Mouse (Mus musculus) cerebellum, postnatal 10 days (tissue): ENCODE measurements around the gene Prss23.

Experiments
- DNase-seq, 2 experiments: peaks; one replicate each; pipeline ENCODE4 v3.0.0; 2021; ENCODE audit warnings: mixed read lengths in 2 of 2

The Prss23 gene

GRCm38 (mm10) chr7:89499516-89500307 is 27.3 kb downstream of the Prss23 start:
- DNase-seq: peak; percentile 82 to 89

DNA sequence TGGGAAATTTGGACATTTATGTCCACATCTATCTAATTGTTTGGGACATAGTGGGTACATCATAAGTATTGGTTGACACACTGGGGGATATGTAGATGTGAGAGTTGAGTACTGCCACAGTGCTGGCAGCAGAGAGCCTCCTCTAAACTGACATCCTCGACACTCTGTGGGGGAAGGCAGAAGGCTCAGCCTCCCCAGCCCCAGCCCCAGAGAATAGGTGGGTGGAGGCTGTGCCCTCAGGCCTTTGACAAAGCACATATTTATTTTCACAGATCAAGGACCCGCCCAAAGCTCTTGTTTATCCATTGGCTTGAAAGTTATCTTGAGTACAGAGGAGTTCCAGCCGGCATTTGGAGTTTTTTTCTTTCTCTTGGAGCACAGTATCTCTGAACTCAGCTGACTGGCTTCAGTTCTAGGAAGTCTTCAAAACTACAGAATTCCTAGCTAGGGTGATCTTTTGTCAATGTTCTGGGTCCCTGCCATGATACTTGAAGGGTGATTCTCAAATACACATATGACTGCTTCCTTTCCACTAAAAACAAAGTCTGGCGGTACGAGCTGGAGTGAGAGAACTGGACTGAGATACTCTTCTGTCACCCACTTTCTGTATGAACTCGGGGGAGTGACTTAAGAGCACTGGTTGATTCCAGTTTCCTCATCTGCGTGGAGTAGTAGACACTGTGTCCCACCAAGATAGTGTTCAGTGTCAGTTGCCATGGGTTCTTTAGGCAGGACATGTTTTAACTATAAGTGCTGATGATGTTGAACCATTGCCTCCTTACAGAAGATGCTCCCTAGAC is 43.0 kb downstream of the Prss23 start:
- no peak for DNase-seq

GRCm38 (mm10) chr7:89481723-89482122 is 45.3 kb downstream of the Prss23 start:
- DNase-seq: no peak

DNA sequence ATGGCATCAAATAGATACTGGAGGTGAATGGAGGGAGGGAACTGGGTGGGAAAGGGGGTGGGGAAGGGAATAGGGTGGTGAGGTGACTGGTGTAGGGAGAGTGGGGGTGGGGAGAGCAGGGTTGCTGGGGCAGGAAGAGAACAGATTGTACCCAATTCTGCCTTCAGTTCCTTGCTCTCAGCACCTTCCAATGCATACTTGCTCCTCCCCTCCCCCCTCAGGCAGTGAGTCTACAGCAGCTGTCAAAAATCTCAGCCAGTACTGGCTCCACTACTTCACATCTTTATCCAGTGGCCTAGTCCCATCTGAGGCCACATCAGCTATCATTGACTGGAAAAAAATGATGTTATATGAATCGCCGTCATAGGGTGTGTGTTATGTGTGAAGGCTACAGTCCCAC is 48.5 kb downstream of the Prss23 start:
- DNase-seq: peak; percentile 40 to 44

DNA sequence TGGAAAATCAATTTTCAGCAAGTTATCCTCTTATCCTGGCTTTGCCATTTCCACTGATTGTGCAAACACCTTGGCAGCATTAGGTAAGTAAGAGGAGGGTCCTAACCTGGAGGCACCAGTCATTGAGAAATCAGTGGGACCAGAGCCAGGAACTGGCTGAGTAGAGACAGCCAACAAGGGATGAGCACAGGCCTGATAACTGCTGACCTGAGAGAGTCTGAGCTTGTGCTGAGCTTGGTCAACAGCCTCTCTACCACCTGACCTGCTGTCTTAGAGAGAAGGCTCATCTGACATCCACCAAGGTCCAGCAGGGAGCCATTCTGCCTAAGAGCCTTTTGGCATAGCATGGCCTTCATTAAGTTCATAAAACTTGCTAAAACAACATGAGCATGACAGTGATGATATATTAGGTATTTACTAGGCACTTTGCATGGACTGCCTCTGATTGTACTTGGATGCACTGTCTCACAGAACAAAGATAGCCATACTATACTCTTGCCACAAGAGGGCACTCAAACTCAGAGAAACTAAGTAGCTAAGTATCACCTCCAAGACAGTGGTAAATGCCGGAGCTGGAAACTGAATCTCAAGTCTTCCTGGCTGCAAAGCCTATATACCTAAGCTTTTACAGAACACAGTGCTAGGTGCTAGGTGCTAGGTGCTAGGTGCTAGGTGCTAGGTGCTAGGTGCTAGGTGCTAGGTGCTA is 49.5 kb downstream of the Prss23 start:
- peak; percentile 64 to 80 for DNase-seq

DNA sequence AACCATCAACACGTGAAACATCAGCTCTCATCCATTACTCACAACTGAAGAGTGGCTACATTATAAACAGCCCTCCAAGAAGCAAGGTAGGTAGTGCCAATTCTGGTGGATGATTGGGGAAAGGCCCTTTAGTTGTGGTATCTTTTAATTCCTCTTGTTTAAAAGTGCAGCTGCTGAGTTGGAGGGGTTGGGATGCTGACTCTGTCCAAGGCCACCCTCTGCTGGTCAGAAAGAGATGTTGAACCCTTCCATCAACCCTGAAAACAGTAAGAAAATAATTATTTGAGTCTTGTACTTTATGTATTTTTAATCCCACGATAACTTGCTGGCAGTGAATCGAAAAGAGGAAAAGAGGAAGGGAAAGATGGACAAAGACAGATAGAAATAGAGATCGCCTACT is 53.5 kb downstream of the Prss23 start:
- peak; percentile 49 to 61 for DNase-seq

DNA sequence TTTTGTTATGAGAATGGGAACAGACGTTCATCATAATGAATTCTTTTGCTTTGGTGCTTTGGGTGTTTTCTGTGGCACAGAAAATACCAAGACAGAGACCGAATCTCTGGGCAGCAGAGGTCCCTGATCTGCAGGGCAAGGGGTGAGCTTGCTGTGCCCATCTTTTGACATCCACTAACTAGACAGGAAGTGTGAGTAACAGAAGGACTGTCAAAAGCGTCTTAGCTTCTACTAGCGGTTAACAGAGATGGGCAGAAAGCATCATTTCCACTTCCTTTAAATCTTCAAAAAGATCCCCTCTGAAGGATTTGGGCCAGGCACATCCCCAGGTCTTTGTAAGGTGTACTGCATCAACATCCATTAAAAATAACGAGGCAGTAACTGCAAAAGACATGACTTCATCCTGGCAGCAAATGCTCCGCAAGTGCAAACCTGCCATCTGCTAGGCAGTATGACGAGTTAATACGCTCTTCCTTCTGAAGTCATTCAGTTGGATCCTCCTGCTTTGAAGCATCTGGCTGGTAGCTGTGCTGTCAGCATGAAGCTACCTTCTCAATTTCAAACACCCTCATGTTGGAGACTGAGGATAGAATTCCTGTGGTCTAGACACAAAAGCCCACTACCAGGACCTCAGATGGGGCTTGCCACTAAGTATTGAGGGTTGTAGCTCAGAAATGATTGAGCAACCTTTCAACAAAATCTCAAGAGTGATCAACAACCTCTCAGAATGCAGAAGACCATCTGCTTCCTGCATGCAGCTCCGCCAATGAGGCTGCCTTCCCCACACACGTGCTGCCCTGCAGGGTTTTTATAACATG is 63.0 kb downstream of the Prss23 start:
- DNase-seq: peak; percentile 59 to 65

- DNase-seq: no peak
Measured at GRCm38 (mm10) chr7:89463246-89463645, 63.7 kb downstream of the Prss23 start.

- DNase-seq: no peak
Measured at GRCm38 (mm10) chr7:89462646-89463207, 64.3 kb downstream of the Prss23 start.

DNA sequence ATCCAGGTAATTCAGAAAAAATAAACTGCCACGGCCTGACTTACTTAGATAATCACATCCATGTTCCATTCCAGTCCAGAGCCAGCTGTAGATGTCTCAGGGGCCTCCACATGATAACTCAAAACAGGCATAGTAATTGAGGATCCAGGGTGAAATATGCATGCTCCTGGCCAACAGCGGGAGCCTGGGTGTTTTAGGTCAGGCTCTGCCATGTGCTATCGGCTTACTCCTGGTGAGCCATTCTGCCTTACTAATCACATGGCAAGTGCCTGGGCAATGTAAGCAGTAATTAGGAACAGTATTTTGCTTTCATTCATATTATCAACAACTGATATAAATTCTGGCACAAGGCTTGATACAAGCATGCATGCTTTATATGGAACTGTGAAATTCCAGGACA is 65.6 kb downstream of the Prss23 start:
- DNase-seq: peak; percentile 19 to 21

GRCm38 (mm10) chr7:89460911-89461310 is 66.1 kb downstream of the Prss23 start:
- DNase-seq: no peak

GRCm38 (mm10) chr7:89459691-89460090 is 67.3 kb downstream of the Prss23 start:
- DNase-seq: no peak
